Mouse (Mus musculus) cortical plate, adult 2 months (tissue): ENCODE measurements around the gene Syngr1.

ENCODE experiments used
- CTCF ChIP-seq: fragments of 200-500 bp; IDR thresholded peaks from 2 replicates; pipeline ENCODE4 v1.5.1; 2011; ENCODE audit warnings: mild to moderate bottlenecking, control low read depth, low read length; ENCODE audit not compliant: insufficient read depth; ENCODE audit errors: extremely low read depth
- POLR2A ChIP-seq: fragments of 200-500 bp; IDR thresholded peaks from 2 replicates; pipeline ENCODE4 v1.6.1; 2011; ENCODE audit warnings: mild to moderate bottlenecking, low read length, control low read depth; ENCODE audit not compliant: insufficient read depth; ENCODE audit errors: extremely low read depth

GRCm38 (mm10) chr15:80112499-80112898, 21.4 kb downstream of the Syngr1 start:
- TF ChIP-seq POLR2A (no peak), CTCF (no peak)
